Mouse (Mus musculus): Measurements from ENCODE around the gene Plcd1.

Plcd1 gene

GRCm38 (mm10) chr9:119053964-119054576 is 39.2 kb downstream of the Plcd1 start:
- DNase-seq (ENCODE audit: low spot score in 2 of 2) = no peak

- peak; percentile 58 to 75 for DNase-seq (ENCODE audit: low spot score in 2 of 2)
Observed at GRCm38 (mm10) chr9:119052154-119052944, 41.0 kb downstream of the Plcd1 start, which contains the start of gene Vill. Vill (plus strand) TSS chr9:119052778.

- DNase-seq (ENCODE audit: low spot score in 2 of 2) = peak in 1 of 2 experiments; percentile 62
Observed at GRCm38 (mm10) chr9:119051158-119051557, 42.1 kb downstream of the Plcd1 start.

GRCm38 (mm10) chr9:119048182-119048903 is 45.0 kb downstream of the Plcd1 start:
- DNase-seq (ENCODE audit: low spot score in 2 of 2) = no peak

- DNase-seq (ENCODE audit: low spot score in 2 of 2) = no peak
Observed at GRCm38 (mm10) chr9:119040101-119040775, 53.1 kb downstream of the Plcd1 start.

- no peak for DNase-seq (ENCODE audit: low spot score in 2 of 2)
Observed at GRCm38 (mm10) chr9:119038574-119038973, 54.7 kb downstream of the Plcd1 start.

DNA sequence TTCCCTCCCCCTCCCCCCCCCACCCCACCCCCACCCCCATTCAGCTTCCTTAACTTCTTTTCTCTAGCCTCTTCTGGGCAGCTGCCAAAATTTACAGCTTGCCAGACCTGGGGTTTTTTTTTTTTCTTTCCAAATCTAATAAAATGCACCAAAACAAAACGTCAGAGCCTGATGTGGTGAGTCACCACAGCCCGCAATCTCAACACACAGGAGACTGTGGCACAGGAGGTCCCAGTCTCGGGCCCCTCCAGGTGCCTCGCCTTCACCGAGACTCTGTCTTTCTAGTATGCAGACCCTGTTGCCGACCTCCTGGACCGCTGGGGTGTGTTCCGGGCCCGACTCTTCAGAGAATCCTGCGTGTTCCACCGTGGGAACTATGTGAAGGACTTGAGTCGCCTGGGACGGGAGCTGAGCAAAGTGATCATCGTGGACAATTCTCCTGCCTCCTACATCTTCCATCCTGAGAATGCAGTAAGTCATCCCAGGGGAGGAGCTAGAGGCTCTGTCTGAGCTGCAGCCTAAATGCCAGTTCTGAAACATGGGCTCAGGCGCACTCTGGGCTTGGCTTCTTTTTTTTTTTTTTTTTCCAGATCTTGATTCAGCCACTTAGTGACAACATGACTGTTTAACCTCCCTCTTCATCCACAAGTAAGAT is 56.1 kb downstream of the Plcd1 start:
- DNase-seq (ENCODE audit: low spot score in 2 of 2) = no peak

- DNase-seq (ENCODE audit: low spot score in 2 of 2) = peak; percentile 67 to 78
Observed at GRCm38 (mm10) chr9:119035836-119036235, 57.5 kb downstream of the Plcd1 start.

GRCm38 (mm10) chr9:119034676-119035665 is 58.3 kb downstream of the Plcd1 start:
- no peak for DNase-seq (ENCODE audit: low spot score in 2 of 2)

GRCm38 (mm10) chr9:119034069-119034468 is 59.2 kb downstream of the Plcd1 start:
- no peak for DNase-seq (ENCODE audit: low spot score in 2 of 2)

GRCm38 (mm10) chr9:119033111-119033921 is 60.0 kb downstream of the Plcd1 start:
- no peak for DNase-seq (ENCODE audit: low spot score in 2 of 2)

DNA sequence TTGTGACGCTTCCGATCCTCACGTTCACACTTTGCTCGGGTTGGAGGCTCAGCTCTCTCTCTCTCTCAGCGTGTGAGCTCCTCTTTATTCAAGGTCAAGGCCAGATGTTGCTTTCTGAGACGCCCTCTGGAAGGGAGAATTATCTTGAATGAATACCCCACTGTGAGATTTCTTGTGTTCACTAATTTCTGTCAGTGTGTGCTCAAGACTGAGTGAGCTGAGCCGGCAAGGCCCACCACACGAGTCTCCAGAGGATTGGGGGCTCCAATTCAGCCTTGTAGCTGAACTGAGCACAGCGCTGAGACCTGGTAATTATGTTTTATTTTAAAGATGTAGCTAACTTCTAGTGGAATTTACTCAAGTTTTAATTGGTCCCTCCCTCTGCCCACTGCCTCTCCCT is 60.8 kb downstream of the Plcd1 start:
- DNase-seq (ENCODE audit: low spot score in 2 of 2) = no peak

DNA sequence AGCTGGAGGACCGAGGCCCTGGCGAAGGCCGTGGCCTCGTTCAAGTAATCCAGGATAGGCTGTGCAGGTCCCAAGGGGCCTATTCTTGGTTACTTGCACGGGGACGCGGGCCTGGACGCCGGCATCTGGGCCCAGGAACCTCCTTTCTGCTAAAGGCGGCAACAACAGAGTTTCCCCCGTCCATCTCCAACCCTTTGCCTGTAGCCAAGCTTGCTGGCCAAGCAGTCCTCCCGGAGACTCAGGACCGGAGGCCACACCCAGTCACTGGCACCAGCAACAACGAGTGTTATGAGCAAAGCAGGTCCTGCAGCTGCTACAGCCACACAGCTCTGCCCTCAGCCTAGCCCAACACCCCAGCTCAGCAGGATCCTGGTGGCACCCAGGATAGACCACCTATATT is 61.5 kb downstream of the Plcd1 start:
- peak in 1 of 2 experiments; percentile 79 for DNase-seq (ENCODE audit: low spot score in 2 of 2)

- DNase-seq (ENCODE audit: low spot score in 2 of 2) = no peak
Observed at GRCm38 (mm10) chr9:119031038-119031437, 62.3 kb downstream of the Plcd1 start.

GRCm38 (mm10) chr9:119029568-119029967 is 63.7 kb downstream of the Plcd1 start:
- peak in 1 of 2 experiments; percentile 63 for DNase-seq (ENCODE audit: low spot score in 2 of 2)

- DNase-seq (ENCODE audit: low spot score in 2 of 2) = no peak
Observed at GRCm38 (mm10) chr9:119028226-119029195, 64.8 kb downstream of the Plcd1 start.

DNA sequence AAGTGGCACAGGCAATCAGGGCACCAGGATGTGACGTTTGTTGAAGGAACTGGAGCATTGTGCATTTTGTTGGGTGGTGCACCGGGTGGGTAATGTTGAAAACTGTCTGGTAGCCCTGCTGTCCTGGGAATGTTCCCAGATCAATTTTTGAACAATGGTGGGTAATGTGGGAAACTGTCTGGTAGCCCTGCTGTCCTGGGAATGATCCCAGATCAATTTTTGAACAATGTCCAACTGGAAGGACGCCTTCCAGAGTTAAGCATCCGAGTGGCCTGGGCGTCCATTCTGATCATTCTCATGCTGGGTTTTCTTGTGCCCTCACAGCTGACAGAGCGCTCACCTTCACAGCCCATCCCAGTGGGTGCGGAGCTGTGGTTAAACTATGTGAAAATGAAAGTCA is 66.0 kb downstream of the Plcd1 start:
- DNase-seq (ENCODE audit: low spot score in 2 of 2) = no peak

- no peak for DNase-seq (ENCODE audit: low spot score in 2 of 2)
Observed at GRCm38 (mm10) chr9:119025832-119026331, 67.4 kb downstream of the Plcd1 start.
